Mouse (Mus musculus) CH12.LX (cell line): ENCODE results near the gene Sftpa1. TPM values are rescaled to one million over a fixed set of nuclear protein-coding genes. Genes with fewer than 3 reads are reported as not detected.

Experiments
- DNase-seq: peaks from one replicate; pipeline ENCODE4 v3.0.0-alpha.2; 2013; ENCODE audit errors: extremely low read depth
- H3K27ac ChIP-seq: 2 replicates; pipeline ENCODE4 v1.5.1; 2012; ENCODE audit warnings: low read depth, mild to moderate bottlenecking, control low read depth, moderate library complexity; ENCODE audit not compliant: insufficient read depth
- H3K27me3 ChIP-seq: replicated peaks from 2 replicates; pipeline ENCODE3; 2012; ENCODE audit warnings: inconsistent platforms
- H3K36me3 ChIP-seq, 2 experiments: replicated peaks in 1 of 2; 2 replicates each; pipeline versions ENCODE3 to v1.6.1; 2012; ENCODE audit warnings: inconsistent platforms in 1 of 2, low read length in 1 of 2, mild to moderate bottlenecking in 1 of 2, mixed read lengths in 1 of 2, moderate library complexity in 1 of 2; ENCODE audit not compliant: control insufficient read depth in 1 of 2, insufficient read depth in 1 of 2
- H3K4me1 ChIP-seq, 2 experiments: 2 replicates each; pipeline ENCODE4 v1.6.1; 2012; ENCODE audit warnings: inconsistent platforms in 1 of 2, moderate library complexity in 1 of 2; ENCODE audit not compliant: insufficient read depth in 2 of 2, control insufficient read depth in 1 of 2
- H3K4me2 ChIP-seq: 2 replicates; pipeline ENCODE4 v1.6.1; 2012; ENCODE audit warnings: low read depth, mild to moderate bottlenecking, control low read depth; ENCODE audit not compliant: poor library complexity, insufficient read depth, severe bottlenecking
- H3K4me3 ChIP-seq, 3 experiments: fragments of 150-350 bp in 1 of 3; sonication (generic) in 1 of 3; replicated peaks in 1 of 3; 2 replicates each; pipeline versions ENCODE3 to v1.5.1; 2011 to 2012; ENCODE audit warnings: low read depth in 2 of 3, low read length in 2 of 3, mild to moderate bottlenecking in 2 of 3, moderate library complexity in 2 of 3, control low read depth in 1 of 3, improper control_type of control experiment in 1 of 3, inconsistent platforms in 1 of 3, mixed read lengths in 1 of 3; ENCODE audit not compliant: poor library complexity in 1 of 3
- H3K79me2 ChIP-seq: replicated peaks from 2 replicates; pipeline ENCODE4 v1.6.1; 2012; ENCODE audit warnings: mild to moderate bottlenecking, moderate library complexity; ENCODE audit not compliant: control insufficient read depth, poor library complexity, insufficient read depth, severe bottlenecking; ENCODE audit errors: extremely low read depth
- H3K9ac ChIP-seq: 2 replicates; pipeline ENCODE4 v1.6.1; 2012; ENCODE audit warnings: low read depth, mild to moderate bottlenecking, control low read depth, moderate library complexity; ENCODE audit not compliant: insufficient read depth
- H3K9me3 ChIP-seq: replicated peaks from 2 replicates; pipeline ENCODE3; 2012; ENCODE audit warnings: low read length, inconsistent platforms, mixed read lengths
- BHLHE40 ChIP-seq: IDR thresholded peaks from 2 replicates; pipeline ENCODE4 v1.6.1; 2011; ENCODE audit warnings: mild to moderate bottlenecking, low read depth, low read length, improper control_type of control experiment
- CHD1 ChIP-seq: IDR thresholded peaks from 2 replicates; pipeline ENCODE4 v1.6.1; 2012; ENCODE audit warnings: low read depth, low read length, improper control_type of control experiment, inconsistent platforms
- CHD2 ChIP-seq: IDR thresholded peaks from 2 replicates; pipeline ENCODE4 v1.6.1; 2011; ENCODE audit warnings: low read length, improper control_type of control experiment
- CTCF ChIP-seq, 2 experiments: IDR thresholded peaks in 1 of 2; conservative IDR thresholded peaks in 1 of 2; 2 replicates each; pipeline ENCODE4 v1.5.1; 2011 to 2012; ENCODE audit warnings: low read depth in 2 of 2, low read length in 2 of 2, improper control_type of control experiment in 1 of 2, inconsistent platforms in 1 of 2, mild to moderate bottlenecking in 1 of 2, moderate library complexity in 1 of 2
- E2F4 ChIP-seq: IDR thresholded peaks from 2 replicates; pipeline ENCODE4 v1.6.1; 2011; ENCODE audit warnings: low read depth, low read length, improper control_type of control experiment; ENCODE audit not compliant: insufficient replicate concordance
- EP300 ChIP-seq: IDR thresholded peaks from 2 replicates; pipeline ENCODE4 v1.6.1; 2011; ENCODE audit warnings: low read length, improper control_type of control experiment
- ETS1 ChIP-seq: conservative IDR thresholded peaks from 2 replicates; pipeline ENCODE4 v1.6.1; 2012; ENCODE audit warnings: low read depth, mild to moderate bottlenecking, inconsistent platforms, low read length, improper control_type of control experiment, moderate library complexity
- GABPA ChIP-seq: IDR thresholded peaks from 2 replicates; pipeline ENCODE4 v1.6.1; 2012; ENCODE audit warnings: low read depth, low read length, improper control_type of control experiment, inconsistent platforms; ENCODE audit not compliant: insufficient replicate concordance
- HCFC1 ChIP-seq: IDR thresholded peaks from 2 replicates; pipeline ENCODE4 v1.6.1; 2012; ENCODE audit warnings: low read depth, mild to moderate bottlenecking, inconsistent platforms, low read length, improper control_type of control experiment
- IRF4 ChIP-seq: IDR thresholded peaks from 2 replicates; pipeline ENCODE4 v1.6.1; 2014; ENCODE audit warnings: low read depth, mild to moderate bottlenecking, inconsistent platforms, low read length, improper control_type of control experiment
- JUND ChIP-seq: conservative IDR thresholded peaks from 2 replicates; pipeline ENCODE4 v1.6.1; 2011; ENCODE audit warnings: low read depth, low read length, improper control_type of control experiment
- MAFK ChIP-seq: IDR thresholded peaks from 2 replicates; pipeline ENCODE4 v1.6.1; 2011; ENCODE audit warnings: low read length, improper control_type of control experiment; ENCODE audit not compliant: insufficient replicate concordance
- MAX ChIP-seq: IDR thresholded peaks from 2 replicates; pipeline ENCODE4 v1.6.1; 2011; ENCODE audit warnings: low read length, improper control_type of control experiment
- MAZ ChIP-seq: IDR thresholded peaks from 2 replicates; pipeline ENCODE4 v1.6.1; 2012; ENCODE audit warnings: low read depth, mild to moderate bottlenecking, inconsistent platforms, low read length, improper control_type of control experiment, moderate library complexity
- MYC ChIP-seq: IDR thresholded peaks from 2 replicates; pipeline ENCODE4 v1.6.1; 2011; ENCODE audit warnings: low read depth, mild to moderate bottlenecking, improper control_type of control experiment, low read length
- NELFE ChIP-seq: IDR thresholded peaks from 2 replicates; pipeline ENCODE4 v1.6.1; 2011; ENCODE audit warnings: low read depth, low read length, improper control_type of control experiment
- NRF1 ChIP-seq: IDR thresholded peaks from 2 replicates; pipeline ENCODE4 v1.6.1; 2014; ENCODE audit warnings: low read depth, mild to moderate bottlenecking, inconsistent platforms, low read length, improper control_type of control experiment, moderate library complexity
- PAX5 ChIP-seq: IDR thresholded peaks from 2 replicates; pipeline ENCODE4 v1.6.1; 2012; ENCODE audit warnings: low read length, inconsistent platforms, mixed read lengths
- POLR2A ChIP-seq: IDR thresholded peaks from 2 replicates; pipeline ENCODE4 v1.6.1; 2011; ENCODE audit warnings: low read depth, mild to moderate bottlenecking, improper control_type of control experiment, low read length
- RCOR1 ChIP-seq: conservative IDR thresholded peaks from 2 replicates; pipeline ENCODE4 v1.6.1; 2012; ENCODE audit warnings: low read depth, mild to moderate bottlenecking, inconsistent platforms, low read length, improper control_type of control experiment
- SIN3A ChIP-seq: IDR thresholded peaks from 2 replicates; pipeline ENCODE4 v1.6.1; 2012; ENCODE audit warnings: low read length, improper control_type of control experiment, inconsistent platforms
- SMC3 ChIP-seq: IDR thresholded peaks from 2 replicates; pipeline ENCODE4 v1.6.1; 2011; ENCODE audit warnings: low read depth, low read length, improper control_type of control experiment
- TBP ChIP-seq: conservative IDR thresholded peaks from 2 replicates; pipeline ENCODE4 v1.6.1; 2011; ENCODE audit warnings: low read depth, low read length, improper control_type of control experiment
- UBTF ChIP-seq: IDR thresholded peaks from 2 replicates; pipeline ENCODE4 v1.6.1; 2012; ENCODE audit warnings: low read depth, mild to moderate bottlenecking, inconsistent platforms, low read length, improper control_type of control experiment, moderate library complexity
- USF1 ChIP-seq: IDR thresholded peaks from 2 replicates; pipeline ENCODE4 v1.6.1; 2014; ENCODE audit warnings: low read depth, mild to moderate bottlenecking, inconsistent platforms, low read length, improper control_type of control experiment
- USF2 ChIP-seq: conservative IDR thresholded peaks from 2 replicates; pipeline ENCODE4 v1.6.1; 2011; ENCODE audit warnings: low read depth, low read length, improper control_type of control experiment
- ZC3H11A ChIP-seq: IDR thresholded peaks from 2 replicates; pipeline ENCODE4 v1.6.1; 2012; ENCODE audit warnings: low read depth, mild to moderate bottlenecking, inconsistent platforms, low read length, improper control_type of control experiment
- ZKSCAN1 ChIP-seq: IDR thresholded peaks from 2 replicates; pipeline ENCODE4 v1.6.1; 2012; ENCODE audit warnings: low read depth, inconsistent platforms, low read length, improper control_type of control experiment, borderline replicate concordance
- ZNF384 ChIP-seq: IDR thresholded peaks from 2 replicates; pipeline ENCODE4 v1.6.1; 2012; ENCODE audit warnings: low read depth, low read length, improper control_type of control experiment, inconsistent platforms
- dilution Hi-C: fragments of 300-500 bp; cut with MboI; formaldehyde crosslinking; loops from 2 replicates; pipeline ENCODE4 v1.14.3; 2020; ENCODE audit warnings: low sequenced_read_pairs; ENCODE audit not compliant: extremely low pct_unique_long_range_greater_than_20kb, extremely low pct_ligation_motif_present
- in situ Hi-C: fragments of 300-500 bp; cut with MboI; formaldehyde crosslinking; loops from 3 replicates; pipeline ENCODE4 v1.14.3; 2019; ENCODE audit warnings: low sequenced_read_pairs, low pct_ligation_motif_present, low pct_unique_long_range_greater_than_20kb, mixed read lengths
- polyA plus RNA-seq: library from polyadenylated mRNA; unstranded; fragments of >175 nt; gene quantifications from 2 replicates; pipeline ENCODE4 v1.2.1, GENCODE M21; 2012; ENCODE audit warnings: low read depth; ENCODE audit not compliant: insufficient read length
- total RNA-seq, 2 experiments: library from RNA; depleted of rRNA; stranded (reverse); fragments of 300-350 nt in 1 of 2; fragments of >200 nt in 1 of 2; gene quantifications; 2 replicates each; pipeline ENCODE4 v1.2.3; 2012 to 2014

Gene Sftpa1
- total and polyA plus RNA-seq, 3 experiments, result not detected

DNA sequence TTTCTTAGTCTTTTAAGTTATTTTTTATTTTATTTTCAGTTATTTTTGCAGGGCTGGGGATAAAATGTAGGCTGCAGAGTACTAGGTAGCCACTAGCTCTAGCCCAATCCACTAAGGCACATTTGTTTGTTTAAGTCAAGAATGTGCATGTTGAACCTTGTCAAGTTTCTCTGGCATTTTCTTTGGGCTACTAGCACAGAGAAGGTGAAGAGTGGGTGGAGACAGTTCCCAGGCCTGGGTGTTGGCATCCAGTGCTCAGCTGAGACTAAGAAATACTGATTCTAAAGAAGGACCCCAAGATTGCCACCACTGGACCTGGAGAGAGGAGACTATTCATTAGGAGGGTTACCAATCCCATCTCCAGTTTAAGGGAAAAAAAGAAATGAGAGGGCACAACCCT is 5.4 kb downstream of the Sftpa1 start:
- no peak overlapping the region for H3K4me2 ChIP-seq
- no peaks in the 10 kb centered on the region for H3K79me2 ChIP-seq
- H3K27me3 ChIP-seq, result no peaks in the 10 kb centered on the region
- H3K9ac ChIP-seq, result no peak overlapping the region
- H3K4me3 ChIP-seq, result no peak overlapping the region
- in situ Hi-C loops, result no loop called here
- no peaks in the 10 kb centered on the region for H3K36me3 ChIP-seq
- no peaks in the 10 kb centered on the region for H3K4me1 ChIP-seq
- no peak for DNase-seq
- dilution Hi-C loops, result no loop called here
- H3K9me3 ChIP-seq, result no peaks in the 10 kb centered on the region
- H3K27ac ChIP-seq, result no peak overlapping the region
- no peak for TF ChIP-seq MAZ
- no peak for TF ChIP-seq NELFE
- no peak for TF ChIP-seq CHD1
- no peak for TF ChIP-seq RCOR1
- no peak for TF ChIP-seq ETS1
- TF ChIP-seq SIN3A, result no peak
- no peak for TF ChIP-seq JUND
- TF ChIP-seq UBTF, result no peak
- TF ChIP-seq BHLHE40, result no peak
- TF ChIP-seq IRF4, result no peak
- TF ChIP-seq MAFK, result no peak
- TF ChIP-seq ZKSCAN1, result no peak
- TF ChIP-seq PAX5, result no peak
- no peak for TF ChIP-seq MYC
- TF ChIP-seq EP300, result no peak
- TF ChIP-seq ZC3H11A, result no peak
- TF ChIP-seq CHD2, result no peak
- TF ChIP-seq, all 38 proteins: peak for 0

DNA sequence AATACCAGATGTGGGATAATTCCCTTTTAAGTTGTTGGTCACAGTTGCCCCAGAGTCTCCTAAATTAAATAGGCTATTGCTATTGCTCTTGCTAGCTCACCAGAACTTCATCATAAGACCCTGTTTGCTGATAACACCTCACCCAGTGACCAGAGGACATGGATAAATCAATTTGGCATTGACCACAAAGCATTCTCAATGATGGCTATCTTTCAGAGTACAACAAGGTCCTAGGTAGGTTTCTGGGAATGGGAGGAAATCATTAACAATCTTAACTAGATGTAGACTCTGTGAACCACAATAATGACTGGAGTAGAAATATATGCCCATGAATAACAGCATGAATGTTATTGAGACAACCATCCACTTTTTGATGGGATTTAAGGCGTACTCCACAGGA is 9.1 kb downstream of the Sftpa1 start:
- H3K9me3 ChIP-seq, result no peaks in the 10 kb centered on the region
- H3K27ac ChIP-seq, result no peak overlapping the region
- TF ChIP-seq USF2 (no peak), SMC3 (no peak), CTCF (conservative IDR thresholded peaks at IDR 0.05 in 1 of 2, IDR thresholded peaks at IDR 0.05 in 1 of 2; ENCODE audit: low read depth in 2 of 2, low read length in 2 of 2) (no peak), JUND (no peak), POLR2A (no peak), MAFK (no peak), NRF1 (no peak), BHLHE40 (no peak), TBP (no peak), IRF4 (no peak), USF1 (no peak), ETS1 (no peak), GABPA (no peak), HCFC1 (no peak), E2F4 (no peak), NELFE (no peak), ZC3H11A (no peak), MAX (no peak), RCOR1 (no peak), ZNF384 (no peak)
- H3K4me3 ChIP-seq, result no peak overlapping the region
- no peaks in the 10 kb centered on the region for H3K36me3 ChIP-seq
- no peaks in the 10 kb centered on the region for H3K79me2 ChIP-seq
- dilution Hi-C loops (no loop called here), in situ Hi-C loops (no loop called here)
- H3K4me2 ChIP-seq, result no peak overlapping the region
- DNase-seq, result no peak
- no peaks in the 10 kb centered on the region for H3K4me1 ChIP-seq
- no peaks in the 10 kb centered on the region for H3K27me3 ChIP-seq
- H3K9ac ChIP-seq, result no peak overlapping the region
